Mouse (Mus musculus) cortical plate, adult 2 months (tissue): ENCODE measurements around the gene Cd276.

ENCODE experiments used
- CTCF ChIP-seq: fragments of 200-500 bp; IDR thresholded peaks from 2 replicates; pipeline ENCODE4 v1.5.1; 2011; ENCODE audit warnings: mild to moderate bottlenecking, control low read depth, low read length; ENCODE audit not compliant: insufficient read depth; ENCODE audit errors: extremely low read depth
- POLR2A ChIP-seq: fragments of 200-500 bp; IDR thresholded peaks from 2 replicates; pipeline ENCODE4 v1.6.1; 2011; ENCODE audit warnings: mild to moderate bottlenecking, low read length, control low read depth; ENCODE audit not compliant: insufficient read depth; ENCODE audit errors: extremely low read depth

DNA sequence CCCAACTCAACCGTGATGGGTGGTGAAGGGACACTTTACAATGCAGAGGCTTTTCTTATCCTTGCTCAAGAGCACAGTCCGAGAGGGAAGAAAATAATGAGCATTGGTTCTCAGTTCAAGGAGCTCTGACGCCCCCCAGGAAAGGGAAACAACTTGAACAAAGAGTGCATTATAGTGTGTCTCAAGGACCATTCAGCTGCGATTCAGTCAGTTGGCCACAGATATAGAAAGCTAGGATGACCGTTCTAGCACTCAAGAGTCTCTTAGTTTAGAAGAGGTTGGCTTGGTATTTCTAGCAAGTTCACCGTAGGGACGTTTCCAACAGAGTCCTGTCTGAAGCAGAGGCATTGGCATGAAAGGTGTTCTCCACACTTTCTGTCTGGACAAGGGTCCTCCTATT, 1.4 kb upstream of the Cd276 start:
- TF ChIP-seq CTCF: no peak
- no peak for TF ChIP-seq POLR2A
